Mouse (Mus musculus) neutrophil, adult 5-6 weeks (primary cell): ENCODE data around the gene Prdm16. TPM values are rescaled to one million over a fixed set of nuclear protein-coding genes. Genes with fewer than 3 reads are reported as not detected.

Experiments used
- ATAC-seq: fragments of 151-379, 151-347 bp; 2 replicates; pipeline ENCODE4 v1.8.0; 2017; ENCODE audit warnings: mild to moderate bottlenecking, moderate TSS enrichment; ENCODE audit not compliant: insufficient number of reproducible peaks, poor library complexity, low FRiP score, severe bottlenecking; ENCODE audit errors: extremely low read depth
- total RNA-seq: library from RNA; stranded (forward); fragments of 200-1000 nt; gene quantifications from 2 replicates; pipeline ENCODE4 v1.2.3, GENCODE M21; 2017

Gene Prdm16
- total RNA-seq, 1 experiment from 2014 or later = 1.7 TPM

DNA sequence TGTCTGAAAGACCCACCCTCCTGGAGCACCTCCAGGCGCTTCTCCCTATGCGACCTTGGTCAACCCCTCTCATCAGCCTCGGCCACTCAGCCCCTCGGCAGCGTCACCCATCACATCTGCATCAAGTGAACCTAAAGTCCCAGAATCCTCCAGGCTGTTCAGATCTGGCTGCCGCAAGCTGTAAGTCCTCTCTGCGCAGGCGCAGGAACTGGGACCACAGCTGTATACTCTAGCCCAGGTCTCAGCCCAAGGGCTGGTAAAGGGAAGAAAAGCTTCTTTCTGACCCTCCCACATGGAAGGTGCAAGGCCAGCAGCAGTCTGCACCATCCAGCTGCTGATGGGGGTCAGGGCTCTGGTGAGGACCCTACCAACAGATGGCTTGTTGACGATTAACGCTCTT lies 226.8 kb downstream of the Prdm16 start:
- no peak for ATAC-seq

DNA sequence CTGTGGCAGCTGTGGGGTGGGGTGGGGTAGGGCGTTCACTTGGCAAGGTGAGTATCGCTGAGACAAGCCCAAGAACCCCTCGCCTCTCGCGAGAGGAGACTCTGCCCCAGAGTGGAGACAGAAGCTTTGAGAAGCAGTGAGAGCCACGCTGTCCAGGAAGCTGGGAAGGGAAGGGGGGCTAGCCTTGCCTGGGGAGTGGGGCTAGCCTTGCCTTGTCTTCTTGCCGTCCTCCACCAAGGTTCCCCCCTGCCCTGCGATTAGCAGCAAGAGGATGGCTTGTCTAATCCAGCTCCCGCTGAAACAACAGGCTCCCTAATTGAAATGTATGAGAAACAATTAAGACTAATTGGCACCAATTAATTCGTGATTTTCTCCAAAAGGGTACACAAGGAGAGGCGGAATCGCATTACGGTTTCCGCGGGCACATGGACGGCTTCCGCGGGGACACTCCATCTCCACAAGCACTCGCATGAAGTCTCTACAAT lies 227.4 kb downstream of the Prdm16 start:
- ATAC-seq = no peak

DNA sequence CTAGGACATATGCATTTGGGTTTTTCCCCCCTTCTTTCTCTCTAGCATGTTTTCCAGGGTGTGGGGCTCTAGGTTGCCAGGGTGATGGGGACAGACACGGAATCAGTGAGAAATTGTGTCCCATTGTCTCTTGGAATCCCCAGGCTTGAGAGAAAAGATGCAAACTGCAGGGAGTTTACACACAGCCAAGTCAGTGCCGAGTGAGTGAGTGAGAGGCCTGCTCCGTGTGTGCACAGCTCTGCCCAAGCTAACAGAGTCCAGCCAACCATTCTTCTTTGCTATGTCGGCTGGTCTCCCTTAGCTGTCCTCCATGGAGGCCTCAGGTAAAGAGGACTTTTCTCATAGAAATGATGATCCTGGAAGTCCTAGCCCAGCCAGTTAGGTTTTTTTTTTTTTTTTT lies 233.7 kb downstream of the Prdm16 start:
- no peak for ATAC-seq

DNA sequence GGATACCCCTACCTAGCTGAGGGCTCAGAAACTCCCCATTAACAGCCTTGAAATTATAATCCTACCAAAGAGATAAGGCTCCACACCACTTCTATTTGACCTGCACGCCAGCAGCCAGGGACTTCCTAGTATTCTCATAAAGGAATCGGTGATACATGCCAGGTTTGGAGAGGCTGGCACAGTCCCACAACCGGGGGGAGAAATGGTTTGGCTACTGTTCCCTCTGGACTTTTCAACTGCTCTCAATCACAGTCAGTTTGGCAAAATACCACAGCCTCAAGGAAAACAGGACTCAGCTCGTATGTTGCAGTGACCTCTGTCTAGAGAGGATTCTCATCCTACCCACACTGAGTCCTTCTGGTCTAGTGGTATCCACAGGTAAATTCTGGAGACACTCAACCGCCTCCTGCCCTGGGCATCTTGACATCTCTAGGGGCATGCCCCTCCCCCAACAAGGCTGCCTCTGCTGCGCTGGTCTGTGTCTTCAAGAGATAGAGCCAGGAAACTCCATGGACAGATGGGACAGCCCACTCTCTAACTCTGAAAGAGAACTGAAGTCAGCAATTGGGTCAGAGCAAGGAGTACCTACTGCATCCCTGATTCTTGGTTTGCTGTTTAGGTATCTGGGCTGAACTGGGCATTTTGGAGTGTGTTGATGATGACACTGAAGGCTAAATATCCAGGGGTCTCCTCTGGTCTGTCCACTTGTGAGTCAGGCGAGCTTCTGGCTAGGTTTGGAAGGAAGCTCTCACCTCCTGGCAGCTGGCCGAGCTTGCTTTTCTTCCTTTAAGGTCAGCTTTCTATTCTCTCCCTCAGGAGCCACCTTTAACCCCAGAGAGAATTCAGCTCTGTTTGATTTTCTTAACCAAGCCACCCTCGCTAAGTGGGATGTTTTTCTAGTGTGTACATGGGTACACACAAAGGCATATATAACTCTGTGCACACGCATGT lies 234.4 kb downstream of the Prdm16 start:
- ATAC-seq = no peak

DNA sequence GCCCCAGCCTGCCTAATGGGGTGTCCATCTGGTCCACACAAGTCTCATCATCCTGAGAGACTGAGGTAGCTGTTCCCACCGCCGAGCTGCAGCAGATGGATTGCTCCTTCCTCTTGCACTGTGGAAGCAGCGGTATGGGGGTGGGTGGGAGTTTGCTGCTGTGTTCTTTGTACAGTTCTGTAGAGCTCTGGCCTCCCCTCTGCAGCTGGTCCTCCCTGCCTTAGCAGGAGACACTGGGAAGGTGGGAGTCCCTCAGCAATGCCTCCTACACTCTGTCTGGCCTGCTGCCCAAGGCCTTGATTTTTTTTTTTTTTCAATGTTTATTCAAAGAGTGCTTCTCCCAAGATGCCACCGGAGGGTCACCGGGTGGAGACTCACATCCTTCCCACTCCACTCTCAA lies 235.3 kb downstream of the Prdm16 start:
- ATAC-seq = no peak

DNA sequence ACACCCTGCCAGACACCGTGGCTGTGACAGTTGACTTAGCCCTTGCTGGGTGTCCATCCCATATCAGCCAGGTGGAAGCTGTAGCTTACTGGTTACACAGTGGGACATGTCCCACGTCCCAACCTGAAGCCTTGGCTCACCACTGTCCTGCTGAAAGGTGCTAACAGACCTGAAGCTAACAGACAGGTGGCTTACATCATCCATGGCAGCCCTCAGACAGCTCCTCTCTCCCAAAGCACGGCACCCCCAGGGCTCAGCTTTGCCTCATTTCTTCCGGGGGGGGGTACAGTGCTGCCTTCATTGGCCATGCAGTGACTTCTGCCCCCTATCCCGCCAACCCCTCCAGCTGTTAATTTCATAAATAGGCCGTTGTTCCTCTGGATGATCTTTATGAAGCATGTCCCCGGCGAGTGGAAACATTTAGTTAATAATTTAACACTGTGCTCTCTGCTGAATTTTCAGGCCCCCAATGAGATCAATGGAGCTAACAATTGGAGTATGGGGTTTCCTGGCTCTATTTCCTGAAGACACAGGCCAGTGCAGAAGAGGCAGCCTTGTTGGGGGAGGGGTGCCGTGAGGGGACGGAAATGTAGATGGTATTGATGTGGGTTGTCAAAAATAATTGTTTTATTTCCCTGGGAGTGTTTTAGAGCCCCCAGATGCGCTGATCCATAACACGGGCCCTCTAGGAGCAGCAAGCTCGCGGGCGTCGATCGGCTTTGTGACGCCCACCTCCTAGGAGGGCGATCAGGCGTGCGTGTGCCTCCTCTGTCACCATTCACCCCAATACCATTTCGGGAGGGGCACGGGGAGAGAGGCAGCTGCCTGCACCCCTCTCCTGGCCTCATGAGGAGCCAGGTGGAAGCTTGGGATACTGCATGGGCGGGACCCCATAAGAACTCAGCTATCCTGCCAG lies 236.2 kb downstream of the Prdm16 start:
- no peak for ATAC-seq

DNA sequence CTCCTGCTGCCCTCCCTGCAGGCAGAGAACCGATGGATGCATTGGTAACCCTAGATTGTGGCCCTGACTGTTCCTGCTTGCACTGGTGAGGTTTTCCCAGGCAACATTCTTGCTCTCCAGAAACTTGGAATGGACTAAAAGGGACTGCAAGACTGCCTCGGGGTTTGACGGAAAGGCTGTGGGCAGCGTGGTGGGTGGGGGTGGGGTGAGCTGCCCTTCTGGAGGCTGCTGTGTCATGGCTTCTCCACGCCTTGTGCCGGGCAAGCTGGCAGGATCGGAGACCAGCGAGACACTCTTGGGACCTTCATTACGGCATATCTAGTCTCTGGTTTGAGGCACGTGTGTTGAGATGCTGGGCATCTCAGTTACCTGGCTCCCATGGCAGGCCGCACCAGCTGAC lies 237.0 kb downstream of the Prdm16 start:
- no peak for ATAC-seq

DNA sequence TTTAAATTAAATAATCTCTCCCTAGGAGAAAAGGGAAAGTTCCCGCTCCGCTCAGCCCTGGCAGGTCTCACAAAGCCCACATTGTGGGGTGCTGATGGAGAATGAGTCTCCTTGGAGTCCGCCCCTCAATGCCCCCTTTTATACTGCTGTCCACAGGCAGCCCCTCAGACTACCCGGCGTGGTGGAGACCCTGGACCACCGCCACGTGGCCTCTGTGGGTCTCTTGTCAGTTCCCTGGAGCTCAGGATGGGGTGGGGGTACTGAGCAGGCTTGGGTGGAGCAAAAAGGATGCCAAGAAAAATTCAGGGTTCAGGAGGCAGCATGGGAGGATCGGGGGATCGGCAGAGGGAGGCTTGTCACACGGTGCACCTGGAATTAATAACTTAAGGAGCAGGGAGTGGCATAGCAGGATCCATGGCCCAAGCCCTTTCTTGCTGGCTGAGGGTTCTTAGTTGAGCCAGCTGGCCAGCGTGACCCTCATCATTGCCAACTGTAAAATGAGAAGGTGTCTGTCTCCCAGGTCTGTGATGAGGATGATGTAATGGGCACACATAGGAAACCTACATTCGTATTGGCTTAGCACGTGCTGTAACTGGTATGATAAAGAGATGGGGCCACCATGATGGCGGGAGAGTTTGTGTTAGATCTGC lies 239.9 kb downstream of the Prdm16 start:
- no peak for ATAC-seq

DNA sequence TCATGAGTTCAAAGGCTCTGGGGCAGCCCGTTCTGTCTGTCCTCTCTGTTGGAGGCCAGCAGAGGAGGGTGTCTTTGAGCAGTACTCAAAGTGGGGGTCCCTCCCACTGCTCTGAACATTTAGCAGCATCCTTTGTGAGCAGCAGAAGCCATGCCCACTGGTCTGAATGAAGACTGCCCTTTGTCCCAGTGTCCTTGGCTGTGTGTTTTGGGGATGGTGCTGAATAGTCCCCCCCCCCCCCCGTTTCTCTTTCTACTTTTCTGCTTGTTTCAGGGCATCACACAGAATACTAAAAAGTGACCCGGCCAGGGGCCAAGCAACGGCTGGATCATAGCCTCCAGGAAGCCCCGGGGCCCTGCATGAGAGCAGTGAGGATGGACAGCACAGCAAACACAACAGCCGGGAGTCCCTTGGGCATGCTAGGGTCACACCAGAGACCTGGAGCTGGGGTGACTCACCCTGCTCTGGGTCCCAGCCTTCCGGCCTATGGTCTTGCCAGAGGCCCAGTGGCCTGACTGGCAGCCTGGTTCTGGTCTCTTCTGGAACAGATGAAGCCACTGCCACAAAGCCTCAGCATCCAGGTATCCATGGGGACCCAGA lies 242.4 kb downstream of the Prdm16 start:
- no peak for ATAC-seq

DNA sequence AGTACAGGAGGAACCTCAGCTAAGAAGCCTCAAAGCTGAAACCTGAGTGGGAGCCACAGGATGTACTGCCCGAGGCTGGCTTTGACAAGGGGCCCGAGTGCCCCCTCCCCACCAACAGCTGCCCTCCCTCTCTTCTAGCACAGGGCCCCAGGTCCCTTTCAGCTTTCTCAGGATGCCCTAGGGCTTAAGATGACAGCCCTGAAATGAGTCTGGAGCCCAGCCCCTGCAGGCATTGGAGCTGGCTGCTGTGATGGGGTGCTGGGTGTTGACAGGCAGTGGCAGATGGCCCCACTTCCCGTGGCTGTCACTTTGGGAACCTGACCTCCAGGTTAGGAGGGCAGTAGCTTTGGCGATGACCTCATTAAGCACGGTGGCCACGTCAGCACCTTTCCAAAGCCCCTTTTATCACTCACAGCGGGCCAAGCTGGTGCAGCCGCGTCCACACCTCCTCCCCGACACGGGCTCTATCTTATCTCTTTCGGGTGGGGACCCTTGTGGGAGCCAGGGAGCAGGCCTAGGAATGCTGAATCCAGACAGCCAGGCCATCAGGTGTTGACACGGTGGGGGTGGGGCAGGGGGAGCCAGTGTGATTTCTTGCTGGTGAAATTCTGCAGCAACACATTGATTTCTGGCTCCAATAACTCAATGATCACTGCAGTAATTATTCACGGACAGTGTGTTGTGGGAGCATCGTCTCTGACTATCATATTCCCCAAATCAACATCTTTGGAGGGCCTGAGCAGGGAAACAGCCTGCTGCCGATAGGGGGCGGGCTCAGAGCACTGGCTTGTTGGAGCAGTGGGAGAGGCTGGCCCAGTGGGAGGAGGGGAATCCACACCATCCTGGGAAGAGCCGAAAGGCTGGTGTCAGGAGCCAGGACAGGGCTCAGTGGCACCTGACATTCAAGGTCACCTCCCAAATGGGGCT lies 243.2 kb downstream of the Prdm16 start:
- ATAC-seq = no peak

DNA sequence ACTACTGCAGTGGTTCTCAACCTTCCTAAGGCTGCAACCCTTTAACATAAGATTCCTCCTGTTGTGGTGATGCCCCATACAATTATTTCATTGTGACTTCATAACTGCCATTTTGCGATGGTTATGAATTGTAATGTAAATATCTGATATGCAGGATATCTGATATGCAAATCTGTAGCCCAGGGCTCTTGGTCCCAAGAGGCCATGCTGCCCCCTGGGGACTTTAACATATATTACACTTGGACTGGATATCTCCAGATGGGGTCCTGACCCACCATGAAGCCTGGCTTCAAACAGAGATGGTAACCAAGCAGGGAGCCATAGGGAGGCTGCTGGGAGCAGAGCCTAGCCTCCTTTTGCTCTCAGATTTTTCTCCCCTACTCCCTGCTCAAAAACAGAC lies 244.0 kb downstream of the Prdm16 start:
- no peak for ATAC-seq

DNA sequence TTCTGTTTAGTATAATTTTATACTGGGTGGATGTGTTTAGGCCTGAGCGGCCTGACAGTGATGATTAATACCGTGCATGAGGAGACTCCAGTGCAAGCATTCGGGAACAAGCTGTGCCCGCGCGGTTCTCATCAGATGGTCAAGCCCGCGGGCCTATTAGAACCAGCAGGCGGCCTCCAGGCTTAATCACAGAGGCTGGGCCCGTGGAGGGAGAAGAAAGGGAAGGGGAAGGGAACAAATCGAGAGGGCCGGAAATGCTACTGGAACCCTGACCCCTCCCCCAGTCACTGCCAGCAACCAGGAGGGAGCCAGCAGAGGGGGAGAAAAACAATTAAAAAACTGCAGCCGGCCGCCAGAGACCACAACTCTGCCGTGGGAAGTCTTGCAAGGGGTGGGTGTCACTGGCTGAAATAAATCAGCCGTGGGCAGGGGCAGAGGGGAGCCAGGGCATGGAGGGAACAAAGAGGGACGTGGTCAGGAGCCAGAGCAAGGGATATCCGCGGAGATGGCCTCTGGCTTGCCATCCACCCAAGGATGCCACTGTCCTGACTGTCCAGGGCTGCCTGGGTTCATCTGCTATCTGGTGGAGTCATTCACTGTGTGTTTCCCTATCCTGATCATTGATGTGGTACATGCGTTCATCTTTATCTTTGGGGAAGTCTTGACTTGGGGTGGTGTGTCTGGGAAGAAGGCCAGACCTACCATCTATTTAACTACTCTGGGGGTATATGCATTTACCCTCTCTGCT lies 246.2 kb downstream of the Prdm16 start:
- ATAC-seq = no peak

DNA sequence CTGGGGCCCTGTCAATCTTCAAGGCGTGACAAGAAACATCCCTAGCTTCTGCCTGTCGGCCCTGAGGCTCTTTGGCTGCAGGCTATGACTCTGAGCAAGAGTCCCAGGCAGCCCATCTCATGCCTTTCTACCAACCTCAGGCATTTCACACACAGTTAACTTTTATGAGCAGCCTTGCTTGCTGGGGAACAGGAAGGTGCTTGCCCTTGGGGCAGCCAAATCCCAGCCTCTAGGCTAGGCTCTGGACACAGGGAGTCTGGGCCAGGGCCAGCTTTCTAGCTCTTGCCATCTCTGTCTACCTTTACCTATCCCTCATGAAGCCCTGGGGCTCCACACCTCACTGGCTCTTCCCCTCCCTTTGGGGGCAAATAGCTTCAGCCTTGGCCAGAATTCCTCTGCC lies 247.0 kb downstream of the Prdm16 start:
- no peak for ATAC-seq

DNA sequence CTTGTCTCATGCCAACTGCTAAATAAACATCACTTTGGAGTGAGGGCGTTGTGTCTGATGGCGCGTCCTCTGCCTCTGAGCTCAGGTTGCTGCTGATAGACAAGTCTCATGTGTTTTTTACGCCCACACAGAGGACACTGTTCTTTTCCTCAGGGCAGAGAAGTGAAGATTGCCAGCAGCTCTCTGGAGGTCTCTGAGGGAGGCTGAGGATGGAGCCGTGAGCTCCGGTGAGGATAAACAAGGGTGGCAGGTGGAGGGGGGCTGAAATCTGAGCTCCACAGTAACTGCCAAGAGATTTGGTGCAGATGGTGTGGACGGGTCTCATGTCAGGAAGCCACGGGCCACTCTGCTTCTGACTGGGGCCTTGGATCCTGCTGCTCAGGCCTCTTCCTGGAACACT lies 249.9 kb downstream of the Prdm16 start:
- no peak for ATAC-seq

DNA sequence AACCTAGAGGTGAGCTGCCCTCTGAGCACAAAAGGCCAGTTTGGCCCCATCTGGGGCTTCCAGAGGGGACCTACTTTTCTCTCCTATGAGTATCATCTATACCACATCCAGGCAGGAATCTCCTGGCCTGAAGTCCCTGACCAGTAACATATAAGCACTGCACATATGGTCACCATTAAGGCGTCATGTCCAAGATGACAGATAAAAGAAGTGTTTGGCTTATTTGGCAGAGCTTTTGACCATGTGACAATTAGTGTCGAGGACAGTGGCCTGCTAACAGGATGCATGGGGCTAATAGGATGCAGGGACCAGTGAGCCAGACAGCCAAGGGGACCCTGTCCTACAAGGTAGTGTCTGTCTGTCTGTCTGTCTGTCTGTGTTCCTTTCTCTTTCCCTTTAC lies 250.8 kb downstream of the Prdm16 start:
- ATAC-seq = no peak

DNA sequence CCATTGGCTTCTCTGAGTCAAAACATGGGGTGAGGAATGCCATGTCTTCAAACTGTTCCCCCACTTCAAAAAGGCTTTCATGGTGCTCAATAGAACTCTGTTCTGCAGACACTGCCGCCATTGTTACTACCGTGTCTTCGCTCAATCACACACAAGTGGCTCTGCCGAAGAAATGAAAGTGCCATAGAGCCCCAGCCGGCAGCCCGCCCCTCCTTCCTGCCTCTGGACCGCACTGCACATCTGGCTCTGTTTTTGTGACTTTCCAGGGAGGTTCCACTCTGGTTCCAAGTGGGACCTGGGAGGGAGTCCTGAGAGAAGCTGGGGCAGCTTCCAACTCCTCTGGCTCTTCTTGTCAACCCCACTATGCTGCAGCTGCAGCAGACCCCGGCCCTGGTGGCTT lies 251.5 kb downstream of the Prdm16 start:
- no peak for ATAC-seq

DNA sequence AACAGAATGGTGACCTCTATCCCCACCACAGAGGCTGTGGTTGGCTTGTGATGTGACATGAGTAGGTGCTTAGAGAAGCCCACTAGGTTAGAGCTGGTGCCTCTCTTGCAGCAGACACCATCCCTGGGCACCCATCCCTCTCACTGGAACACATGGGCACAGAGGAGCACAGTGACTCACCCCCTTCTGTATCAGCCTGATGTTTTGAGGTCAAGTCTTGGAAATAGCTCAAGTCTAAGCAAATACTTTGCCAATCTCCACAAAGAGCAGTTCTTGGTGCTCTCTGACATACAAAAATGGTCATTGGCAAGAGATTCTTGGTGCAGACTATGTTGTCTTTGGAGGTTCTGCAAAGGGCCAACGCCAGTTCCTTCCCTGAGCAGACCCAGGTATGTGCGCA lies 257.8 kb downstream of the Prdm16 start:
- ATAC-seq = no peak
